Mouse (Mus musculus): Measurements from ENCODE around the gene Palm.

Gene Palm

GRCm38 (mm10) chr10:79797326-79797725 lies 4.0 kb downstream of the Palm start:
- no peak for DNase-seq (ENCODE audit: low spot score in 2 of 2)

- DNase-seq (ENCODE audit: low spot score in 2 of 2), result no peak
Measured at GRCm38 (mm10) chr10:79798289-79798928, 5.0 kb downstream of the Palm start.

- no peak for DNase-seq (ENCODE audit: low spot score in 2 of 2)
Measured at GRCm38 (mm10) chr10:79800508-79800907, 7.1 kb downstream of the Palm start.

GRCm38 (mm10) chr10:79801837-79802236 lies 8.5 kb downstream of the Palm start:
- DNase-seq (ENCODE audit: low spot score in 2 of 2), result no peak

GRCm38 (mm10) chr10:79802331-79802971 lies 9.1 kb downstream of the Palm start:
- DNase-seq (ENCODE audit: low spot score in 2 of 2), result peak in 1 of 2 experiments; percentile 77

GRCm38 (mm10) chr10:79803716-79804323 lies 10.4 kb downstream of the Palm start:
- DNase-seq (ENCODE audit: low spot score in 2 of 2), result no peak

- peak in 1 of 2 experiments; percentile 55 for DNase-seq (ENCODE audit: low spot score in 2 of 2)
Measured at GRCm38 (mm10) chr10:79805636-79806035, 12.3 kb downstream of the Palm start.

- no peak for DNase-seq (ENCODE audit: low spot score in 2 of 2)
Measured at GRCm38 (mm10) chr10:79806331-79806730, 13.0 kb downstream of the Palm start.

GRCm38 (mm10) chr10:79806972-79807371 lies 13.6 kb downstream of the Palm start:
- DNase-seq (ENCODE audit: low spot score in 2 of 2), result no peak

- DNase-seq (ENCODE audit: low spot score in 2 of 2), result no peak
Measured at GRCm38 (mm10) chr10:79807826-79808225, 14.5 kb downstream of the Palm start.

GRCm38 (mm10) chr10:79808728-79809127 lies 15.4 kb downstream of the Palm start:
- no peak for DNase-seq (ENCODE audit: low spot score in 2 of 2)

GRCm38 (mm10) chr10:79811736-79812637 lies 18.6 kb downstream of the Palm start:
- peak; percentile 80 to 83 for DNase-seq (ENCODE audit: low spot score in 2 of 2)

- DNase-seq (ENCODE audit: low spot score in 2 of 2), result no peak
Measured at GRCm38 (mm10) chr10:79814271-79814842, 21.0 kb downstream of the Palm start.

GRCm38 (mm10) chr10:79815671-79816494 lies 22.5 kb downstream of the Palm start:
- no peak for DNase-seq (ENCODE audit: low spot score in 2 of 2)

- DNase-seq (ENCODE audit: low spot score in 2 of 2), result no peak
Measured at GRCm38 (mm10) chr10:79817111-79817510, 23.7 kb downstream of the Palm start.

- DNase-seq (ENCODE audit: low spot score in 2 of 2), result no peak
Measured at GRCm38 (mm10) chr10:79818225-79818624, 24.9 kb downstream of the Palm start.

GRCm38 (mm10) chr10:79819606-79820005 lies 26.2 kb downstream of the Palm start:
- no peak for DNase-seq (ENCODE audit: low spot score in 2 of 2)

GRCm38 (mm10) chr10:79820277-79820676 lies 26.9 kb downstream of the Palm start:
- no peak for DNase-seq (ENCODE audit: low spot score in 2 of 2)

- no peak for DNase-seq (ENCODE audit: low spot score in 2 of 2)
Measured at GRCm38 (mm10) chr10:79820782-79821181, 27.4 kb downstream of the Palm start, which contains the start of gene Misp. Misp (plus strand) TSS chr10:79820989.

GRCm38 (mm10) chr10:79821731-79822130 lies 28.4 kb downstream of the Palm start:
- DNase-seq (ENCODE audit: low spot score in 2 of 2), result no peak

- no peak for DNase-seq (ENCODE audit: low spot score in 2 of 2)
Measured at GRCm38 (mm10) chr10:79822372-79822771, 29.0 kb downstream of the Palm start.

Measured in urinary bladder, postnatal 36 days (tissue).